Mouse (Mus musculus): ENCODE data around the gene 2700049A03Rik. TPM values are rescaled to one million over a fixed set of nuclear protein-coding genes. Genes with fewer than 3 reads are reported as not detected.
"Not testable (repeated sequence)": the region's sequence is repeated elsewhere in the genome, so short reads cannot be mapped to it uniquely, and the experiment has no call there.

Gene 2700049A03Rik
- polyA plus RNA-seq (2012; ENCODE audit: insufficient read depth, low replicate concordance), result 0.03 TPM in 1 of 2 replicates, not detected in the other

- Histone ChIP-seq H3K36me3 (replicated peaks; ENCODE audit: low read length) (peaks cover 42% of the 10 kb centered on the region), H3K9me3 (no peaks in the 10 kb centered on the region), H3K27me3 (replicated peaks) (no peaks in the 10 kb centered on the region), H3K4me3 (replicated peaks) (peak within 1 kb of the TSS; percentile 98), H3K4me1 (peaks cover 23% of the 10 kb centered on the region)
- TF ChIP-seq FLI1 (IDR thresholded peaks at IDR 0.05; ENCODE audit: low read length), result no peak
- TF ChIP-seq GATA1 (IDR thresholded peaks at IDR 0.05; ENCODE audit: borderline replicate concordance, low read length), result no peak
These were observed at the start of gene 2700049A03Rik, which contains the start of gene Timm9 for GRCm38 (mm10) chr12:71136130-71136973. TSS of gene 2700049A03Rik (plus strand) at chr12:71136848. TSS of gene Timm9 (minus strand) at chr12:71136684.

DNA sequence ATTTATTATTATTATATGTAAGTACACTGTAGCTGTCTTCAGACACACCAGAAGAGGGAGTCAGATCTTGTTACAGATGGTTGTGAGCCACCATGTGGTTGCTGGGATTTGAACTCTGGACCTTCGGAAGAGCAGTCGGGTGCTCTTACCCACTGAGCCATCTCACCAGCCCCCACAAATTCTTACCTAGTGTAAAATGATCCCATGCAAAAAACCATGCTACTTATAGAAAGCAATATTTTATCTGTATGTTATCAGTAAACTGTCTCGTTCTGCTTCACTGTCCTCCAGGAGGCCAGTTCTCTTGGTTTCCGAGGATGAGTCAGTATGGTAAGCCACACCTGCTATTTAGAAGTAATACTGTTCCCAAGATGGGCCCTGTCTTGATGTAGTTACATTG, 32.4 kb upstream of the 2700049A03Rik start:
- H3K4me3 ChIP-seq (replicated peaks); H3K27me3 ChIP-seq (replicated peaks); H3K4me1 ChIP-seq; H3K9me3 ChIP-seq; H3K36me3 ChIP-seq (replicated peaks; ENCODE audit: low read length): not testable (repeated sequence)

DNA sequence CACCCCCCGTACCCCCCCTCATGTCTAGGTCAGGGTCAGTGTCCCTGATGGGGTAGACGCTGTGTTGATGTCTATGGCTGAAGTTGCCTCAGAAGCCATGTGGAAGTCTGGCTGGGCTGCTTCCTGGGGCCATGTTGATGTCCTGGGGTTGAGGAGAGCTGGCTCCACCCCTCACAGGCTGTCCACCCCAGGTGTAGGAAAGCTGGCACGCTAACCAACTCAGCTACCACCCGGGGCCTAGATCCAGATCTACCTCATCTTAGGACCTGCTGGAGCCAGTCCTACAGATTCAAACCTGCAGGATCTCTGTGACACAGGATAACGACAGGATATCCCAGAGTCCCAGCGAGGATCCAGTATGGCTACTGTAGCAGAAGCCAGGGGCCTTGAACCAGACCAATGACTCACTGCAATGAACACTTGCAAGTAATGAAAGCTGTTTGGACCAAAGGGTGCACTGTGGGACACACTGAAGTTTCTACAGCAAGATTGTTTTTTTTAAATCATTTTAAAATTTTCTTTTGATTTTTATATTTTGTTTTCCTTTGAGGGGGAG, 29.4 kb upstream of the 2700049A03Rik start:
- TF ChIP-seq FLI1 (IDR thresholded peaks at IDR 0.05; ENCODE audit: low read length) (no peak), GATA1 (IDR thresholded peaks at IDR 0.05; ENCODE audit: borderline replicate concordance, low read length) (no peak)
- Histone ChIP-seq H3K4me3 (replicated peaks) (no peak overlapping the region), H3K27me3 (replicated peaks) (no peaks in the 10 kb centered on the region), H3K9me3 (no peaks in the 10 kb centered on the region), H3K36me3 (replicated peaks; ENCODE audit: low read length) (no peaks in the 10 kb centered on the region), H3K4me1 (peaks cover 10% of the 10 kb centered on the region)

GRCm38 (mm10) chr12:71111331-71111730, 25.3 kb upstream of the 2700049A03Rik start, which contains the start of gene Tomm20l:
TSS of gene Tomm20l (plus strand) at chr12:71111428.
- Histone ChIP-seq H3K36me3 (replicated peaks; ENCODE audit: low read length) (no peaks in the 10 kb centered on the region), H3K9me3 (no peaks in the 10 kb centered on the region), H3K4me1 (peaks cover 25% of the 10 kb centered on the region), H3K27me3 (replicated peaks) (no peaks in the 10 kb centered on the region), H3K4me3 (replicated peaks) (peak within 1 kb of the TSS; percentile 17)
- TF ChIP-seq FLI1 (IDR thresholded peaks at IDR 0.05; ENCODE audit: low read length) (no peak), GATA1 (IDR thresholded peaks at IDR 0.05; ENCODE audit: borderline replicate concordance, low read length) (no peak)

- no peaks in the 10 kb centered on the region for H3K36me3 ChIP-seq (replicated peaks; ENCODE audit: low read length)
- no peak for TF ChIP-seq FLI1 (IDR thresholded peaks at IDR 0.05; ENCODE audit: low read length)
- no peak for TF ChIP-seq GATA1 (IDR thresholded peaks at IDR 0.05; ENCODE audit: borderline replicate concordance, low read length)
- no peak overlapping the region for H3K4me3 ChIP-seq (replicated peaks)
- peaks cover 25% of the 10 kb centered on the region for H3K4me1 ChIP-seq
- H3K27me3 ChIP-seq (replicated peaks), result no peaks in the 10 kb centered on the region
- no peaks in the 10 kb centered on the region for H3K9me3 ChIP-seq
These were observed 23.6 kb upstream of the 2700049A03Rik start for GRCm38 (mm10) chr12:71113074-71113473.

- Histone ChIP-seq H3K27me3 (replicated peaks) (no peaks in the 10 kb centered on the region), H3K4me3 (replicated peaks) (peak overlapping the region; percentile 86), H3K36me3 (replicated peaks; ENCODE audit: low read length) (no peaks in the 10 kb centered on the region), H3K4me1 (peaks cover 25% of the 10 kb centered on the region), H3K9me3 (no peaks in the 10 kb centered on the region)
- TF ChIP-seq FLI1 (IDR thresholded peaks at IDR 0.05; ENCODE audit: low read length) (no peak), GATA1 (IDR thresholded peaks at IDR 0.05; ENCODE audit: borderline replicate concordance, low read length) (no peak)
These were observed 22.9 kb upstream of the 2700049A03Rik start for GRCm38 (mm10) chr12:71113675-71114288.

DNA sequence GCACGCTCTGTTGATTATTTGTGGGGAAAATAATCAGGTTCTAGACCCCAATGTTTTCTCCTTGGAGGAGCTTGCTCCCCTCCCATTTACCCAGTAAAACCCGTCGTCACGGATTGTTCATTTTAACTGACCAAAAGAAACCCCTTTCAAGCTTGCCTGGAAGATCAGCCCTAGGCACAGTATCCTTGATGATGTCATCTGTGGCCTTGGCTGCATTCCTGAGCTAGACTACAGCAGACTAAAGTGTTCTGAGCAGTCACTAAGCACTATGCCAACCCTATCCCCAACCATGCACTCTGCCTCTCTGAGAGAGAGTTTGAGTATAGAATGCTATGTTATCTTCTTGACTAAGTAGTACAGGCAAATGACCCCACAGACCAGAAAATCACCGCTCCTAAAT, 20.2 kb upstream of the 2700049A03Rik start:
- Histone ChIP-seq H3K9me3 (no peaks in the 10 kb centered on the region), H3K36me3 (replicated peaks; ENCODE audit: low read length) (peaks cover 4% of the 10 kb centered on the region), H3K4me1 (peaks cover 16% of the 10 kb centered on the region), H3K4me3 (replicated peaks) (no peak overlapping the region), H3K27me3 (replicated peaks) (no peaks in the 10 kb centered on the region)
- TF ChIP-seq GATA1 (IDR thresholded peaks at IDR 0.05; ENCODE audit: borderline replicate concordance, low read length), result no peak
- TF ChIP-seq FLI1 (IDR thresholded peaks at IDR 0.05; ENCODE audit: low read length), result no peak

GRCm38 (mm10) chr12:71122731-71123130, 13.9 kb upstream of the 2700049A03Rik start:
- H3K9me3 ChIP-seq, result no peaks in the 10 kb centered on the region
- TF ChIP-seq GATA1 (IDR thresholded peaks at IDR 0.05; ENCODE audit: borderline replicate concordance, low read length) (no peak), FLI1 (IDR thresholded peaks at IDR 0.05; ENCODE audit: low read length) (no peak)
- peaks cover 1% of the 10 kb centered on the region; the same call in 1 of the 2 replicates for H3K4me1 ChIP-seq
- no peak overlapping the region for H3K4me3 ChIP-seq (replicated peaks)
- H3K36me3 ChIP-seq (replicated peaks; ENCODE audit: low read length), result peaks cover 58% of the 10 kb centered on the region
- no peaks in the 10 kb centered on the region for H3K27me3 ChIP-seq (replicated peaks)

GRCm38 (mm10) chr12:71123286-71123685, 13.4 kb upstream of the 2700049A03Rik start:
- no peak overlapping the region for H3K4me3 ChIP-seq (replicated peaks)
- H3K9me3 ChIP-seq, result no peaks in the 10 kb centered on the region
- no peak for TF ChIP-seq FLI1 (IDR thresholded peaks at IDR 0.05; ENCODE audit: low read length)
- peaks cover 3% of the 10 kb centered on the region; the same call in 1 of the 2 replicates for H3K4me1 ChIP-seq
- no peaks in the 10 kb centered on the region for H3K27me3 ChIP-seq (replicated peaks)
- H3K36me3 ChIP-seq (replicated peaks; ENCODE audit: low read length), result peaks cover 63% of the 10 kb centered on the region

DNA sequence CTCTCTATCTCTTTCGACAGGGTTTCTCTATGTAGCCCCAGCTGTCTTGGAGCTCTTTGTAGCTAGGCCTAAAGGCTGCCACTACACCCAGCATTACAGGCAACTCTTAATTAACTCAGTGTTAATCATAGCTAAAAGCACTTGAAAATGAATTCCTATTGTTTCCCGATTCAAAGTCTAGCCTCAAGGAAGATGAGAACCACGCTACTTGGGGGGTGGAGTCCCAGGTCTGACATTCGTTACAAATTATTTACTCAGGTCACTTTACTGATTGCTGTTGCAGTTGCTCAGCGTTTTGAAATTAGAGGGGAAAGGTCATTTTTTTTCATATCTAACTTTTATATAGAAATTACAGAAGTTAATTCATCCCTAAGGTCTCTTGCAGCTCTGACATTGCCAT, 1.1 kb upstream of the 2700049A03Rik start:
- Histone ChIP-seq H3K4me3 (replicated peaks) (peak overlapping the region; percentile 98), H3K4me1 (peaks cover 23% of the 10 kb centered on the region), H3K27me3 (replicated peaks) (no peaks in the 10 kb centered on the region), H3K9me3 (no peaks in the 10 kb centered on the region), H3K36me3 (replicated peaks; ENCODE audit: low read length) (peaks cover 41% of the 10 kb centered on the region)
- TF ChIP-seq FLI1 (IDR thresholded peaks at IDR 0.05; ENCODE audit: low read length) (no peak), GATA1 (IDR thresholded peaks at IDR 0.05; ENCODE audit: borderline replicate concordance, low read length) (no peak)

Measured in megakaryocyte, embryonic 14.5 days (primary cell).